Mouse (Mus musculus) forebrain, embryonic 14.5 days (tissue): Measurements from ENCODE around the gene Gramd1b. TPM values are rescaled to one million over a fixed set of nuclear protein-coding genes. Genes with fewer than 3 reads are reported as not detected.

ENCODE experiments used
- ATAC-seq: fragments of 200-750 bp; cut with Nextera tagmentation; 2 replicates; pipeline ENCODE4 v1.8.0; 2017; ENCODE audit warnings: mild to moderate bottlenecking, moderate library complexity
- DNase-seq: peaks from one replicate; pipeline ENCODE4 v3.0.0-alpha.2; 2015; ENCODE audit warnings: low spot score
- H3K27ac ChIP-seq: fragments of 300-500 bp; sonication (generic); 2 replicates; pipeline ENCODE4 v1.5.1; 2014; ENCODE audit warnings: low read depth, mild to moderate bottlenecking, control low read depth, low read length, moderate library complexity
- H3K27me3 ChIP-seq: fragments of 300-500 bp; sonication (generic); replicated peaks from 2 replicates; pipeline ENCODE4 v1.6.1; 2014; ENCODE audit warnings: low read length, control low read depth, mixed read lengths; ENCODE audit not compliant: control insufficient read depth, insufficient read depth
- H3K36me3 ChIP-seq: fragments of 300-500 bp; sonication (generic); 2 replicates; pipeline ENCODE4 v1.6.1; 2014; ENCODE audit warnings: low read length, control low read depth; ENCODE audit not compliant: control insufficient read depth, insufficient read depth
- H3K4me1 ChIP-seq: fragments of 300-500 bp; sonication (generic); 2 replicates; pipeline ENCODE4 v1.6.1; 2014; ENCODE audit warnings: antibody characterized with exemption, low read length, control low read depth; ENCODE audit not compliant: control insufficient read depth, insufficient read depth
- H3K4me2 ChIP-seq: fragments of 300-500 bp; sonication (generic); 2 replicates; pipeline ENCODE4 v1.6.1; 2014; ENCODE audit warnings: mild to moderate bottlenecking, control low read depth, low read length
- H3K4me3 ChIP-seq: fragments of 300-500 bp; sonication (generic); 2 replicates; pipeline ENCODE4 v1.5.1; 2014; ENCODE audit warnings: low read depth, low read length, control low read depth
- H3K9ac ChIP-seq: fragments of 300-500 bp; sonication (generic); 2 replicates; pipeline ENCODE4 v1.6.1; 2014; ENCODE audit warnings: mild to moderate bottlenecking, low read length, control low read depth, moderate library complexity
- H3K9me3 ChIP-seq: fragments of 300-500 bp; sonication (generic); replicated peaks from 2 replicates; pipeline ENCODE4 v1.6.1; 2016; ENCODE audit warnings: low read length, control low read depth, mixed read lengths; ENCODE audit not compliant: control insufficient read depth
- WGBS: fragments of 180-500 bp; shearing (Covaris S2); extraction: QIAGEN DNeasy Blood & Tissue Kit; methylation state at CpG from one replicate; pipeline ENCODE4 v1.1.7; 2014; 5-methylcytosine and 5-hydroxymethylcytosine counted together
- polyA plus RNA-seq: library from polyadenylated mRNA; unstranded; fragments of >200 nt; fragmentation: Nextera tagmentation; extraction: Ambion mirVana; gene quantifications from 2 replicates; pipeline ENCODE4 v1.2.1, GENCODE M21; 2014

The Gramd1b gene
- polyA plus RNA-seq, 1 experiment from 2014 or later, result 8.6 TPM

GRCm38 (mm10) chr9:40405804-40406203 lies 125.4 kb downstream of the Gramd1b start:
- no peak overlapping the region for H3K4me3 ChIP-seq
- H3K36me3 ChIP-seq, result no peaks in the 10 kb centered on the region
- 55% methylated on average over 6 of the region's 6 CpGs for WGBS
- no peaks in the 10 kb centered on the region for H3K4me1 ChIP-seq
- H3K4me2 ChIP-seq, result no peak overlapping the region
- no peak overlapping the region for H3K9ac ChIP-seq
- H3K27me3 ChIP-seq, result no peaks in the 10 kb centered on the region
- H3K9me3 ChIP-seq, result no peaks in the 10 kb centered on the region
- no peak for ATAC-seq
- H3K27ac ChIP-seq, result no peak overlapping the region
- no peak for DNase-seq

GRCm38 (mm10) chr9:40405263-40405662 lies 125.9 kb downstream of the Gramd1b start:
- Histone ChIP-seq H3K4me3 (no peak overlapping the region), H3K36me3 (no peaks in the 10 kb centered on the region), H3K4me1 (no peaks in the 10 kb centered on the region), H3K27me3 (no peaks in the 10 kb centered on the region), H3K9ac (no peak overlapping the region), H3K4me2 (no peak overlapping the region), H3K9me3 (no peaks in the 10 kb centered on the region), H3K27ac (peak overlapping the region; percentile 52; the same call in 1 of the 2 replicates)
- WGBS, result 79% methylated on average over 5 of the region's 5 CpGs
- ATAC-seq (no peak), DNase-seq (peak; percentile 35)

GRCm38 (mm10) chr9:40404637-40405036 lies 126.5 kb downstream of the Gramd1b start:
- ATAC-seq (peak; percentile 69), DNase-seq (peak; percentile 63)
- H3K27me3 ChIP-seq, result no peaks in the 10 kb centered on the region
- no peak overlapping the region for H3K4me2 ChIP-seq
- H3K27ac ChIP-seq, result peak overlapping the region; percentile 52; the same call in 1 of the 2 replicates
- no peak overlapping the region for H3K9ac ChIP-seq
- 75% methylated on average over 11 of the region's 11 CpGs for WGBS
- H3K4me3 ChIP-seq, result no peak overlapping the region
- H3K9me3 ChIP-seq, result no peaks in the 10 kb centered on the region
- H3K4me1 ChIP-seq, result no peaks in the 10 kb centered on the region
- H3K36me3 ChIP-seq, result no peaks in the 10 kb centered on the region

GRCm38 (mm10) chr9:40403750-40404149 lies 127.4 kb downstream of the Gramd1b start:
- Histone ChIP-seq H3K4me2 (no peak overlapping the region), H3K4me3 (no peak overlapping the region), H3K9me3 (no peaks in the 10 kb centered on the region), H3K36me3 (no peaks in the 10 kb centered on the region), H3K27me3 (no peaks in the 10 kb centered on the region), H3K9ac (no peak overlapping the region), H3K27ac (no peak overlapping the region), H3K4me1 (no peaks in the 10 kb centered on the region)
- 79% methylated on average over 7 of the region's 7 CpGs for WGBS
- no peak for DNase-seq
- ATAC-seq, result no peak

- no peaks in the 10 kb centered on the region for H3K9me3 ChIP-seq
- no peaks in the 10 kb centered on the region for H3K27me3 ChIP-seq
- H3K4me2 ChIP-seq, result no peak overlapping the region
- no peaks in the 10 kb centered on the region for H3K4me1 ChIP-seq
- DNase-seq (no peak), ATAC-seq (no peak)
- WGBS, result 88% methylated on average over 5 of the region's 5 CpGs
- H3K36me3 ChIP-seq, result no peaks in the 10 kb centered on the region
- no peak overlapping the region for H3K27ac ChIP-seq
- H3K9ac ChIP-seq, result no peak overlapping the region
- H3K4me3 ChIP-seq, result no peak overlapping the region
Measured at GRCm38 (mm10) chr9:40401818-40402217, 129.4 kb downstream of the Gramd1b start.

- H3K9me3 ChIP-seq, result no peaks in the 10 kb centered on the region
- 80% methylated on average over 9 of the region's 9 CpGs for WGBS
- H3K36me3 ChIP-seq, result no peaks in the 10 kb centered on the region
- ATAC-seq (no peak), DNase-seq (no peak)
- no peak overlapping the region for H3K9ac ChIP-seq
- H3K27me3 ChIP-seq, result no peaks in the 10 kb centered on the region
- no peak overlapping the region for H3K4me3 ChIP-seq
- no peak overlapping the region for H3K4me2 ChIP-seq
- no peaks in the 10 kb centered on the region for H3K4me1 ChIP-seq
- no peak overlapping the region for H3K27ac ChIP-seq
Measured at GRCm38 (mm10) chr9:40400854-40401253, 130.3 kb downstream of the Gramd1b start.

GRCm38 (mm10) chr9:40400171-40400570 lies 131.0 kb downstream of the Gramd1b start:
- Histone ChIP-seq H3K27me3 (no peaks in the 10 kb centered on the region), H3K4me2 (no peak overlapping the region), H3K9ac (no peak overlapping the region), H3K9me3 (no peaks in the 10 kb centered on the region), H3K27ac (no peak overlapping the region), H3K4me3 (no peak overlapping the region), H3K4me1 (no peaks in the 10 kb centered on the region), H3K36me3 (no peaks in the 10 kb centered on the region)
- DNase-seq, result no peak
- no peak for ATAC-seq
- 87% methylated on average over 2 of the region's 2 CpGs for WGBS

- no peaks in the 10 kb centered on the region for H3K27me3 ChIP-seq
- 82% methylated on average over 6 of the region's 6 CpGs for WGBS
- no peaks in the 10 kb centered on the region for H3K36me3 ChIP-seq
- no peak overlapping the region for H3K4me2 ChIP-seq
- H3K9ac ChIP-seq, result no peak overlapping the region
- H3K9me3 ChIP-seq, result no peaks in the 10 kb centered on the region
- H3K27ac ChIP-seq, result no peak overlapping the region
- H3K4me3 ChIP-seq, result no peak overlapping the region
- H3K4me1 ChIP-seq, result no peaks in the 10 kb centered on the region
- ATAC-seq, result no peak
- no peak for DNase-seq
Measured at GRCm38 (mm10) chr9:40399359-40399932, 131.7 kb downstream of the Gramd1b start.

- 52% methylated on average over 7 of the region's 7 CpGs for WGBS
- Histone ChIP-seq H3K36me3 (no peaks in the 10 kb centered on the region), H3K4me3 (no peak overlapping the region), H3K4me2 (no peak overlapping the region), H3K9ac (no peak overlapping the region), H3K4me1 (peaks cover 4% of the 10 kb centered on the region; the same call in 1 of the 2 replicates), H3K27ac (no peak overlapping the region), H3K9me3 (no peaks in the 10 kb centered on the region), H3K27me3 (no peaks in the 10 kb centered on the region)
- ATAC-seq, result peak; percentile 6; the same call in 1 of the 2 replicates
- no peak for DNase-seq
Measured at GRCm38 (mm10) chr9:40397471-40398245, 133.5 kb downstream of the Gramd1b start.
